Mouse (Mus musculus) CD4-positive naive resting alpha-beta T cell, adult 76 days (primary cell): ENCODE data around the gene Vmn2r11. TPM values are rescaled to one million over a fixed set of nuclear protein-coding genes. Genes with fewer than 3 reads are reported as not detected.

Experiments used
- total RNA-seq: library from RNA; stranded (reverse); gene quantifications from one replicate; pipeline ENCODE4 v1.2.4, GENCODE M21; 2023

Vmn2r11 gene
- total RNA-seq, result not detected

GRCm38 (mm10) chr5:109059469-109059868 lies at the start of gene Vmn2r11:
Gene Vmn2r11 (minus strand): TSS chr5:109059569.

GRCm38 (mm10) chr5:109097850-109098249 lies 38.5 kb upstream of the Vmn2r11 start, which contains the start of gene Vmn2r12:
Gene Vmn2r12 (minus strand): TSS chr5:109097950.

GRCm38 (mm10) chr5:109006427-109006826 lies 52.9 kb downstream of the Vmn2r11 start, which contains the start of gene Vmn2r10:
Gene Vmn2r10 (minus strand): TSS chr5:109006527.

Other genes with a start within 250 kb of the Vmn2r11 start
- not detected for gene Vmn2r9, start 207.0 kb downstream of the Vmn2r11 start, total RNA-seq
- gene Vmn2r10, start 53.0 kb downstream of the Vmn2r11 start, total RNA-seq, result not detected
- not detected for gene Vmn2r12, start 38.4 kb upstream of the Vmn2r11 start, total RNA-seq
- gene Vmn2r13, start 132.6 kb upstream of the Vmn2r11 start, total RNA-seq, result not detected
- not detected for gene Vmn2r14, start 165.1 kb upstream of the Vmn2r11 start, total RNA-seq
- not detected for gene Vmn2r15, start 238.1 kb upstream of the Vmn2r11 start, total RNA-seq